Mouse (Mus musculus) limb, embryonic 14.5 days (tissue): ENCODE measurements at regions not wholly inside any gene's neighbourhood (a gene's known extent, or its start where the extent isn't known, plus 50 kb on each side); places are given as distances from the start of the nearest gene placed in this dataset.

ENCODE experiments used
- ATAC-seq: fragments of 200-750 bp; cut with Nextera tagmentation; 2 replicates; pipeline ENCODE4 v1.8.0; 2017; ENCODE audit warnings: low read depth, moderate number of reproducible peaks, moderate TSS enrichment; ENCODE audit not compliant: low FRiP score
- DNase-seq: peaks from one replicate; pipeline ENCODE4 v3.0.0-alpha.2; 2015; ENCODE audit warnings: low spot score
- H3K27ac ChIP-seq: fragments of 300-500 bp; sonication (generic); replicated peaks from 2 replicates; pipeline ENCODE4 v1.5.1; 2014; ENCODE audit warnings: low read depth, mild to moderate bottlenecking, low read length, moderate library complexity, mixed read lengths
- H3K27me3 ChIP-seq: fragments of 300-500 bp; sonication (generic); 2 replicates; pipeline ENCODE4 v1.6.1; 2014; ENCODE audit warnings: low read length, mixed read lengths; ENCODE audit not compliant: control insufficient read depth, insufficient read depth
- H3K36me3 ChIP-seq: fragments of 300-500 bp; sonication (generic); 2 replicates; pipeline ENCODE4 v1.6.1; 2014; ENCODE audit warnings: mild to moderate bottlenecking, low read length, moderate library complexity, mixed read lengths; ENCODE audit not compliant: control insufficient read depth, insufficient read depth
- H3K4me1 ChIP-seq: fragments of 300-500 bp; sonication (generic); 2 replicates; pipeline ENCODE4 v1.6.1; 2014; ENCODE audit warnings: antibody characterized with exemption, low read length, mixed read lengths; ENCODE audit not compliant: control insufficient read depth, insufficient read depth
- H3K4me2 ChIP-seq: fragments of 300-500 bp; sonication (generic); replicated peaks from 2 replicates; pipeline ENCODE4 v1.6.1; 2014; ENCODE audit warnings: low read depth, mild to moderate bottlenecking, low read length, moderate library complexity; ENCODE audit not compliant: severe bottlenecking
- H3K4me3 ChIP-seq: fragments of 300-500 bp; sonication (generic); replicated peaks from 2 replicates; pipeline ENCODE4 v1.5.1; 2014; ENCODE audit warnings: low read length
- H3K9ac ChIP-seq: fragments of 300-500 bp; sonication (generic); 2 replicates; pipeline ENCODE4 v1.6.1; 2014; ENCODE audit warnings: mild to moderate bottlenecking, low read depth, low read length, moderate library complexity; ENCODE audit not compliant: severe bottlenecking
- H3K9me3 ChIP-seq: fragments of 300-500 bp; sonication (generic); 2 replicates; pipeline ENCODE4 v1.6.1; 2016; ENCODE audit warnings: low read length; ENCODE audit not compliant: control insufficient read depth
- POLR2A ChIP-seq: fragments of 200-500 bp; IDR thresholded peaks from 2 replicates; pipeline ENCODE4 v1.8.0; 2012; ENCODE audit warnings: inconsistent platforms, mild to moderate bottlenecking, moderate library complexity, borderline replicate concordance; ENCODE audit not compliant: insufficient read depth, insufficient read length; ENCODE audit errors: extremely low read depth
- WGBS: fragments of 180-500 bp; shearing (Covaris S2); extraction: QIAGEN DNeasy Blood & Tissue Kit; methylation state at CpG from one replicate; pipeline ENCODE4 v1.1.7; 2014; 5-methylcytosine and 5-hydroxymethylcytosine counted together

- Histone ChIP-seq H3K4me2 (peak overlapping the region; percentile 57), H3K9ac (no peak overlapping the region), H3K4me1 (peaks cover 18% of the 10 kb centered on the region), H3K4me3 (no peak overlapping the region), H3K27ac (no peak overlapping the region), H3K36me3 (no peaks in the 10 kb centered on the region), H3K27me3 (no peaks in the 10 kb centered on the region; the same call in 1 of the 2 replicates), H3K9me3 (no peaks in the 10 kb centered on the region)
- WGBS, result 54% methylated on average over 5 of the region's 5 CpGs
- no peak for DNase-seq
- ATAC-seq, result no peak
- no peak for TF ChIP-seq POLR2A
Observed at GRCm38 (mm10) chr12:69084656-69085055, 74.3 kb downstream of the Rps29 start.

- Histone ChIP-seq H3K9ac (no peak overlapping the region), H3K27me3 (no peaks in the 10 kb centered on the region), H3K4me1 (peaks cover 18% of the 10 kb centered on the region), H3K4me2 (no peak overlapping the region), H3K27ac (no peak overlapping the region), H3K36me3 (no peaks in the 10 kb centered on the region), H3K4me3 (no peak overlapping the region), H3K9me3 (no peaks in the 10 kb centered on the region)
- no peak for DNase-seq
- WGBS, result 32% methylated on average over 6 of the region's 6 CpGs
- no peak for ATAC-seq
- TF ChIP-seq POLR2A, result no peak
Observed at GRCm38 (mm10) chr12:69082051-69082450, 76.9 kb downstream of the Rps29 start.

- no peak for TF ChIP-seq POLR2A
- DNase-seq, result no peak
- no peak overlapping the region for H3K4me3 ChIP-seq
- ATAC-seq, result no peak
- no peaks in the 10 kb centered on the region for H3K9me3 ChIP-seq
- no peak overlapping the region for H3K9ac ChIP-seq
- no peaks in the 10 kb centered on the region for H3K4me1 ChIP-seq
- H3K36me3 ChIP-seq, result no peaks in the 10 kb centered on the region
- H3K27ac ChIP-seq, result no peak overlapping the region
- H3K4me2 ChIP-seq, result no peak overlapping the region
- H3K27me3 ChIP-seq, result no peaks in the 10 kb centered on the region
- WGBS, result 82% methylated on average over 4 of the region's 4 CpGs
Observed at GRCm38 (mm10) chr12:69039553-69039952, 119.4 kb downstream of the Rps29 start.

DNA sequence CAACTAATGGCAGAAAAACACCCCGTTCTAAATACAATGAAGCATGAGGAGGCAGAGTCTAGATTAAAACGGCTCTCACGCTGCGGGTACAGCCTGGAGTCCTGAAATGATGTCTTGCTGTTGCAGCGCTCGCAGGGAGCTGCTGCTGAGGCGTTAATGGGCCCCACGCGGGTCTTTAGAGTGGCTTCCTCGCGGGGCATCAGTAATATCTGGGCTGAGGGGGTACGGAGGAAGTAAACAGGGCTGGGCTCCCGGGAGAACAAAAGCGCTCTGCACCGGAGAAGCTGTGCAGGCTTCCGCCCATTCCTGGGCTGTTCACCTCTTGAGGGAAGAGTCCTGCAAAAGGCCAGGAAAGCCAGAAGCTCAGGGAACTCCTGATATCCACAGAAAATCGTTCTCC lies 135.4 kb downstream of the Rps29 start:
- WGBS, result 42% methylated on average over 17 of the region's 17 CpGs
- H3K9ac ChIP-seq, result no peak overlapping the region
- ATAC-seq (no peak), DNase-seq (no peak)
- H3K4me2 ChIP-seq, result 0 out of 2 replicates have a peak overlapping the region, but pooled peaks have one; percentile 23
- no peaks in the 10 kb centered on the region for H3K4me1 ChIP-seq
- H3K36me3 ChIP-seq, result no peaks in the 10 kb centered on the region
- TF ChIP-seq POLR2A, result no peak
- H3K4me3 ChIP-seq, result no peak overlapping the region
- H3K27ac ChIP-seq, result no peak overlapping the region
- no peaks in the 10 kb centered on the region for H3K27me3 ChIP-seq
- H3K9me3 ChIP-seq, result no peaks in the 10 kb centered on the region

DNA sequence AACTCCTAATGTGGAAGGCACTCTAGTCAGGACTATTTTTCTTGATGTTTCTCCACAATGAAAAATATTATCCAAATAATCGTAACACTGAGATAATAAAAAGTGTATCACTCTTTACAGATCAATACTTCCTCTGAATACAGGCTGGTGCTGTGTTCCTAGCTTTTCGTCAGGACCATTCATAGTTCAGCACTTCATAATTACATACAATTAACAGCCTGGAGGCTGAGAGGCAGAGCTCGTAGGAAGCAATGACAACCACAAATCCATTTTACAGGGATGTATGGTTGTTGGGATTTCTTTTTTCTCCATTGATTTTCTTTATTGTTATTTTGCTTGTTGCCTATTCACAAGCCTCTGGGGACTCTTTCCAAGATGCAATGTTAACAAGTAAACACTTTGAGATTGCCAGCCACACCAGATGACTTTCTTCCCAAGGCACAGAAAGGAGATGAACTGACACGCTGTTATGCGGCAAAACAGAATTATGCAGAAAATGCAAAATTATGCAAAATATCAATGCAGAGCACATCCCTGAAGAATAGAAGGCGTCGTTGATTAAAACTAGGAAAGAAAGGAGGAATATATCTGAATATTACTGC lies 142.2 kb downstream of the Rps29 start:
- DNase-seq (no peak), ATAC-seq (no peak)
- Histone ChIP-seq H3K9me3 (no peaks in the 10 kb centered on the region), H3K4me1 (no peaks in the 10 kb centered on the region), H3K27ac (no peak overlapping the region), H3K4me3 (no peak overlapping the region), H3K27me3 (no peaks in the 10 kb centered on the region), H3K4me2 (no peak overlapping the region), H3K9ac (no peak overlapping the region), H3K36me3 (no peaks in the 10 kb centered on the region)
- WGBS, result 80% methylated on average over 7 of the region's 7 CpGs
- TF ChIP-seq POLR2A, result no peak

DNA sequence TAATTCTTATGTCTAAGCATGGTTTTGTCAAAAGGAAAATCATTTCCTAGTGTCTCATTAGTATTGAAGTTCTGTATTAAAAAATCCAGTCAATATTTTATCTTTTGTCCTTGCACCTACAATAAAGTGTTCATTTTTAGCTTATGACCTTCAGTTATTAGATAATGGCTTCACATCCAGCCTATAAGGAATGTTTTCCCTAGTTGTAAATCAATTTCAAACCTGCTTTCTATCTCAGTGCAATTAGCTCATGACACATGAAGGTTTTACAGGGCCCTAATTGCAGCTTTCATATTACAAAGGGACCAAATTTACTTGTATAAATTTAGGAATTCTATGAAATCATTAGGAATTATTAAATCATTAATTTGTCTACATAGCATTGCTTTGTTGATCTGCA lies 153.8 kb downstream of the Rps29 start:
- ATAC-seq, result no peak

More for the DNA sequence above, 153.8 kb downstream of the Rps29 start:
- no peaks in the 10 kb centered on the region for H3K36me3 ChIP-seq
- no peaks in the 10 kb centered on the region for H3K27me3 ChIP-seq
- no peaks in the 10 kb centered on the region for H3K9me3 ChIP-seq
- H3K9ac ChIP-seq, result no peak overlapping the region
- H3K4me1 ChIP-seq, result no peaks in the 10 kb centered on the region
- H3K4me3 ChIP-seq, result no peak overlapping the region
- no peak for DNase-seq
- no peak overlapping the region for H3K4me2 ChIP-seq
- H3K27ac ChIP-seq, result no peak overlapping the region
- TF ChIP-seq POLR2A, result no peak
